Mouse (Mus musculus): ENCODE measurements around the gene Zfp385c.
"Not testable (repeated sequence)": the region's sequence is repeated elsewhere in the genome, so short reads cannot be mapped to it uniquely, and the experiment has no call there.

Gene Zfp385c

DNA sequence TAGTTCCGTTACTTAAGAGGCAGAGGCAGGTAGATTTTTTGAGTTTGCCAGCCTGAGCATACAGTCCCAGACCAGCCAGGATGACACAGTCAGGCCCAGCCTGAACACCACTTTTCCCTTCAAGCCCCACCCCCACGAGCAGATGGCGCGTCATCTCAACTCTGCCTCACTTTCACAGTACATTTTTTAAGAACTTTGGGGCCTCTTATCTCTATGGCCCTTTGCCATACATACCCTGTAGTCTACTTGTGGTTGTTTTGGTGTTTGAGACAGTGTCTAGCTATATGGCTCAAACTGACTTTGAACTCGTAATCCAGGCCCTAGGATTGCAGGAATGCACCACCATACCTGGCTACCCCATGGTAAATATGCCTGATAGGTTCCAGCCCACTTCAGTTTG lies 64.2 kb downstream of the Zfp385c start:
- no peak for DNase-seq (ENCODE audit: low read depth, low spot score)

DNA sequence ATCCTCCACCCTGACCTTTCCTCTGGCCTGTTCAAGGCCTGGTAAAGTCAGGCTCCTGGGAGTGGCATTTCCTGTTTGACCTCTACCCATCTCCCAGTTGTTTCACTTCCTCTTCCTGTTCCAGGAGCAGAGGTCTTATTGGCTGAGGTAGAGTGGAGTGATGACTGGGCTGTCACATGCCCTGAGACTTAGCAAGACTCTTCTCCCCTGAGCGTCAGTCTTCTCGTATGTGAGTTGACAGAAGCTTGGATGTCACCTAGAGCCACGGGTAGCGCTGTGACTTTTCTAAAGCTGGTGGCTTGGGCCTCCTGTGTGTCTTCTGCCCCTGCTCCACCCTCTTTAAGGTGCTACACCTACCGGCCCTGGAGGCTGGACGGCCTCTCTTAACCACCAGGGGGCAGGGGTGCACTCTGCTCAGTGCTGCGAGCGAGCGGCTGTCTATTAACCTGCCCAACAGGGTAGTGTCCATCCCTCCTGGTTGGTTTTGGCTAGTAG lies 65.5 kb downstream of the Zfp385c start:
- DNase-seq (ENCODE audit: low read depth, low spot score): peak; percentile 64

GRCm38 (mm10) chr11:100625754-100626700 lies 66.2 kb downstream of the Zfp385c start:
- no peak for DNase-seq (ENCODE audit: low read depth, low spot score)

DNA sequence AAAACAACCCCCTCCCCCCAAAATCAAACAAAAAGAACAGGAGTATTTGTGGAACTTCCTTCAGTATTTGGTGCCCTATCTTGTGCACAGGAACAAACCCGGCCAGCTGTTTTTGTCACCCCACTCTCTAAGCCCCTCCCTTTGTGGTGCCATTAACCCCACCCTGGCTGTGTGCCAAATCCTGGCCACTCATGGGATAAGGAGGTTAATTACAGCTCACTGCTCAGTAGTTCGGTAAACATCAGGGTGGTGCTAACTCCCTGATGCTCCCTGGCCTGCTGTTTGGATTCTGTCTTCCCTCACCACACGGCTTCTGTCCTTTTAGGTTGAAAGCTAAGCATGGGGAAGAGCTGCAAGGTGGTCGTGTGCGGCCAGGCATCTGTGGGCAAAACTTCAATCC lies 68.4 kb downstream of the Zfp385c start:
- no peak for DNase-seq (ENCODE audit: low read depth, low spot score)

DNA sequence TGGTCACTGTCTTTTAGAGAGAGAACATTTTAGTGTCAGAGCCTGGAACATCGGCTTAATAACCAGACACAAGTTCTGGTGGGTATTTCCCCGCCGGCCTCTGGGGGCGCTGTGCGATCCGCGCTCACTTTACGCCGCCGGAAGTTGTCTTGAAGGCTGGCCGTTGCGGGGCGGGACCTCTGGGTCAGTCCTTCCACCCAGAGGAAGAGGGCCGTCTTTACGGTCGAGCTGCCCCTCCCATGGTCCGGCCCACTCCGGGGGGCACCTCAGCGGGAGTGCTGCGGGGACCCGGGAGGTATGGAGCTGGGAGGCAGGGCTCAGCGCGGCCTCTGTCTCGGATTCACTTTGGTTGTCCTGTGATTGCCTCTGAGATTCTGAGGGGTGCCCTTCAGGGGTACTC lies 69.5 kb downstream of the Zfp385c start:
- DNase-seq (ENCODE audit: low read depth, low spot score): peak; percentile 98

DNA sequence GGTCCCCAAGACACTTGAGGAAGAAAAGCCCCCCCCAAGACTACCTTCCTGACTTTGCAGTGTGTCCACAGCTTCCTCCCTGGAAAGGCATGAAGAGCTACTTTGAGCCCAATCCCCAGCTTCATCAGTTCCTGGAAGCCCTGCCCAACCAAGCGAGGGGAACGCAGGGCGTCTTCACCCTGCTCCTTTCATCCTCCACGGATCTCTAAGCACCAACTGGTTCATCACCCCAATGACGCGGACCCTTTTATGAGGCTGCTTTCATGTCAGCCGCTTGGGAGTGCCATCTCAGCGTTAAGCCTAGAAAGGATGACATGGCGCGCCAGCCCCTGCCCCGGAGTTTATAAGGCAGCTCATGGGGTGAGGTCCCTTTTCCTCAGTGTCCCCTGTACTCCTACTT lies 72.3 kb downstream of the Zfp385c start, which contains the start of gene Dnajc7:
Gene Dnajc7, minus strand, starts transcription at position 187 of the 400 bp plus-strand sequence.
- no peak for DNase-seq (ENCODE audit: low read depth, low spot score)

GRCm38 (mm10) chr11:100619485-100619975 lies 72.7 kb downstream of the Zfp385c start:
- peak; percentile 98 for DNase-seq (ENCODE audit: low read depth, low spot score)

DNA sequence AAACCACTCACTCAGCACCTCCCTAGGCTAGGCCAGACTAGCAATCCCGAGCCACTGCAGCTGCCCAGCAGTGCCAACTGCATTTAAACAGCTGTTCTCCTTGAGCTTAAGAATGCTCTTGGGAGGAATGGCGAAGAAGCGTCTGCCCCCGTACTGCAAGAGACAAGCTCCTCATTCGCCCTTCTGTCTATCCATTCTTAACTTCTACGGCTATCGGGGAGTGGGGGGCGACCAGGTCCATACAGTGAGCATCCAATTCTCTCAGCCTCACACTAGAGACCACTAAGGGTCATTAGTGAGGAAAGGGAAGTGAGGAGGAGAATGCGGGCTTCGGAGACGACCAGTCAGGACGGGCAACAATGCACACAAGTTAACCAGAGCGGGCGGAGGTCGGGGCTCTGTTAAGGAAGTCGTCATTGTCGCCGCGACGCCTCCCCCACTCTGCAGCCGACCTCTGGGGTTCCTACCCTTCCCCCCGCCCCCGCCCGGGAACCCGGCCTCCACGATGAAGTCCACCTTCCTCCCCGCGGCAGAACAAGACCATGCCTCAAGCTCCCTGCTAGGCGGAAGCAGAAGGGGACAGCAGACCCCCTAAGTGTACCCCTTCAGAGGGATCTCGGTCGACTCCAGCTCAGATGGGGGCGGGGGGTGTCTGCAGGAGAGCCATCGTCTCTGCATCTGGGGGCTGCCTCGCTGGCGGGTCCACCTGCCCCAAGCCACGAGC lies 73.3 kb downstream of the Zfp385c start, which contains the start of gene Nkiras2:
Gene Nkiras2, plus strand, starts transcription at position 484 of the 724 bp plus-strand sequence.
- peak; percentile 70 for DNase-seq (ENCODE audit: low read depth, low spot score)

- DNase-seq (ENCODE audit: low read depth, low spot score): no peak
Measured at GRCm38 (mm10) chr11:100617480-100617879, 74.8 kb downstream of the Zfp385c start.

DNA sequence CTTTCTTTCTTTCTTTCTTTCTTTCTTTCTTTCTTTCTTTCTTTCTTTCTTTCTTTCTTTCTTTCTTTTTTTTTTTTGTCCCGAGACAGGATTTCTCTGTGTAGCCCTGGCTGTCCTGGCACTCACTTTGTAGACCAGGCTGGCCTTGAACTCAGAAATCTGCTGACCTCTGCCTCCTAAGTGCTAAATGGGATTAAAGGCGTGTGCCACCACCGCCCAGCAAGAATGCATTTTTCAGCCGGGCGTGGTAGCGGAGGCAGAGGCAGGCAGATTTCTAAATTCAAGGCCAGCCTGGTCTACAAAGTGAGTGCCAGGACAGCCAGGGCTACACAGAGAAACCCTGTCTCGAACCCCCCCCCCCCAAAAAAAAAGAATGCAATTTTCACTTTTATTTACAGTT lies 75.4 kb downstream of the Zfp385c start:
- not testable (repeated sequence) for DNase-seq (ENCODE audit: low read depth, low spot score)

GRCm38 (mm10) chr11:100616332-100616731 lies 75.9 kb downstream of the Zfp385c start:
- DNase-seq (ENCODE audit: low read depth, low spot score): no peak

DNA sequence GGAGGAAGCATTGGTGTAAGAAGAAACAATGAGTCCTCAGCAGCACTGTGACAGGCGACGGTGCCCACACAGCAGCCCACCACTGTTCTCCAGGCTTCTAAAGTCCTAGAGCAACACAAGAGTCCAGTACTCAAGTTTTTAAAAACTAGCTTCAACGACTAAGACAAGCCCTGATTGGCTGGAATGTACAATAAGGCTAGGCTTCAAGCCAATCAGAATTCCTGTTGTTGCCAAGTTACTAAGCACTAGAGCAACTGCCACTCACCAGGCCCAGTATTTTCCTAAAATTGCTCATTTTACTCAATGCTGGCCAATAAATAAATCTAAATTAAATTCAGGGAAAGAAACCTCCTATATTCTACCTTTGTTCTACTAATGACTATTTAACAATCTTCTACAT lies 79.0 kb downstream of the Zfp385c start:
- peak; percentile 76 for DNase-seq (ENCODE audit: low read depth, low spot score)

DNA sequence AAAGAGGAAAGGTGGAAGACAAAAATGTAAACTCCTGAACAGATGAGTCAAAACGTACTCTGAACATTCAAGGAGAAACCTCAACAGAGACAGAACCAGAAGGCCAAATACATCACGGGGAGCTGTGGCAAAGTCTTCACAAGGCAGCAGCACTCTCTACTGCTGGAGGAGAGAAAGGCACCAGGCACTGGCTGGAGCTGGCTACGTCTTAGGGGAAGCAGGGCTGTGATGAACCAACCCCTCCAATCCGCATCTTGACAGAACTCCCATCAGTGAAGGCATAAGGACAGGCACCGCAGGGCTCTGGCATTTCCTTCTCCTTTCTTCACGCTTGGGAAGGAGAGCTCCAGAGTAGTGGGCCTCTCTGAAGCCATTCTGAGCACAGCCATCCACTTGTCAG lies 80.6 kb downstream of the Zfp385c start:
- DNase-seq (ENCODE audit: low read depth, low spot score): peak; percentile 79

DNA sequence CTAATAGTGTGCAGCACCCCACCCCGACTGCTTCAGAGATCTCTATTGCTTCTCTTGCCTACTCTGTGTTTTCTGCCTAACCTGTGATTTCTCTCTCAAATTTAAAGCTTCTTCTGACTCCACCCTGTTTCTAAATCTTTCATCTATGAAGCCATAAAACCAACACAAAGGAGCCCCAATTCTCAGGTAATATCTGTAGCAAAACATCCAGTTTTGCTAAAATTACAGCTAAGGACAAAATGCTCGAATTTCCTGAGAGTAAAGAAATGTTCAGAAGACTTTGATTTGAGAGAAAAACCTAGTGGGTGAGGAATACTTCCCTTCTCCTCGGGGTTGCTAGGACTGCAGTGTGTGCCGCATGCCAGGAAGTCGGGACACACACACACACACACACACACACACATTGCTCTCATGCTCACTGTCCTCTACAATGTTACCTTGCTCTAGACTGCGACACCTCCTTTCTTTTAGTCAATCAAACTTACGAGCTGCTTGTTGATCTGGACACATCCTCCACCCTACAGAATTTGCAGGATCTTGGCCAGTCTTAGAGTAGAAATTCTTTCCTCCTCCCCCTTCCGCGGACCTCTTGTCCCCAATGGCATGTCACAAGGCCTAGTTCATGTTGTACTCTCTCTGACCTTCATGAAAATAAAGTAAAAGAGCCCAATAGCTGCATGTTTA lies 82.1 kb downstream of the Zfp385c start:
- no peak for DNase-seq (ENCODE audit: low read depth, low spot score)

GRCm38 (mm10) chr11:100609355-100609996 lies 82.8 kb downstream of the Zfp385c start:
- no peak for DNase-seq (ENCODE audit: low read depth, low spot score)

GRCm38 (mm10) chr11:100608796-100609195 lies 83.5 kb downstream of the Zfp385c start:
- DNase-seq (ENCODE audit: low read depth, low spot score): no peak

DNA sequence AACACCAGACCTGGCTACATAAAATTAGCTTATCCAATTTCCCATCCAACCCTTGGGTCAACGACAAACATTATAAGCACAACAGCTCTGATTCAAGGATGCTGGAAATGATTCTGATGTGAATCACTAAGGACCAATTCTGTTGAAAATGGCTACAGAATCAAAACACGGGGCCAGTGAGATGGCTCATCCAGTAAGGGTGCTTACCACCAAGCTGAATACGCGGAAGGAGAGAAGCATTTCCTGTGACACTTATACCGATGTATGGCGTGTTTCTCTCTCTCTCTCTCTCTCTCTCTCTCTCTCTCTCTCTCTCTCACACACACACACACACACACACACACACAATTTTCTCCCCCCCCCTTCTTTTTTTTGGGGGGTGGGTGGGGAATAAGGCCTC lies 85.1 kb downstream of the Zfp385c start:
- no peak for DNase-seq (ENCODE audit: low read depth, low spot score)

- peak; percentile 78 for DNase-seq (ENCODE audit: low read depth, low spot score)
Measured at GRCm38 (mm10) chr11:100605451-100605850, 86.8 kb downstream of the Zfp385c start.

GRCm38 (mm10) chr11:100604321-100605005 lies 87.8 kb downstream of the Zfp385c start:
- peak; percentile 71 for DNase-seq (ENCODE audit: low read depth, low spot score)

DNA sequence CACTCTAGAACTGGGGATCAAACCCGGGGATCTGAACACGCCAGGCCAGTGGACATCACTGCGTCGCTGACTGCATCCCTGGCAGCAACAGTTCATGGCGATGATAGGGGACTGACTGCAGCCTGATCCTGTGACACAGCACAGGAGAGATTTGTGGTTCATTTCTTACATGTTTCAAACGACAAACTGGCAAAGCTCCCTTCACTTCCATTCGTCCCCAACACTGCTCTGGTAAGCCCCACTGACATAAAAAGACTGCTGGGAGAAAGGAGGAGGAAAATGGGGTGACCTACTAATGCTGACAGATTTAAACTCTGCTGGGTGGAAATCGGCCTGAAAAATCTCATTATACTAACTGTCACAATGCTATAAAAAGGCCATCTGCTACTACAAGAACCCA lies 88.4 kb downstream of the Zfp385c start:
- DNase-seq (ENCODE audit: low read depth, low spot score): peak; percentile 83

Measured in brain, adult 2 months (tissue).